In genomic region chr5:136076284-136076683, GRCm38 (mm10) we compare ENCODE assay signal across 14 mouse cellular contexts. TPM values are rescaled to one million over a fixed set of nuclear protein-coding genes. Genes with fewer than 3 reads are reported as not detected.
DNase-seq lines count a peak whose midpoint lies in the region; ATAC-seq and TF ChIP-seq lines count a peak whose summit lies in the region.
"Had no signal": no experiment of that assay in that cellular context is flagged by ENCODE, and none has a peak within 500 bp of the region (broad histone marks: within the 10 kb centered on the region; RNA-seq: fewer than 3 reads in every experiment).

No protein-coding gene starts in this region.

- H3K9me3 ChIP-seq in limb, embryonic 14.5 days (ENCODE audit: control insufficient read depth, low read length), result no peaks in the 10 kb centered on the region
- H3K9me3 ChIP-seq in limb, embryonic 10.5 days (replicated peaks), result no peaks in the 10 kb centered on the region
- H3K9me3 ChIP-seq in intestine, embryonic 16.5 days (ENCODE audit: control insufficient read depth, low read length), result no peaks in the 10 kb centered on the region
- H3K9me3 ChIP-seq: heart, embryonic 13.5 days; stomach, embryonic 15.5 days had no signal

- 0 out of 2 replicates have a peak, but pooled peaks have one; percentile 41 for ATAC-seq in limb, embryonic 14.5 days (ENCODE audit: low FRiP score, low read depth)
- peak; percentile 70 for ATAC-seq in intestine, embryonic 16.5 days
- no peak for ATAC-seq in erythroid progenitor cell, adult 5-6 weeks (replicated peaks; ENCODE audit: low FRiP score, poor library complexity, severe bottlenecking)

- no peak overlapping the region for H3K27ac ChIP-seq in limb, embryonic 14.5 days (replicated peaks; ENCODE audit: low read depth, low read length)
- no peak overlapping the region for H3K27ac ChIP-seq in limb, embryonic 10.5 days
- no peak overlapping the region for H3K27ac ChIP-seq in intestine, embryonic 16.5 days (ENCODE audit: low read length)
- H3K27ac ChIP-seq: heart, embryonic 13.5 days; stomach, embryonic 15.5 days had no signal

- TF ChIP-seq POLR2A in limb, embryonic 14.5 days (IDR thresholded peaks at IDR 0.05; ENCODE audit: borderline replicate concordance, extremely low read depth, insufficient read depth, insufficient read length), result no peak

- H3K9ac ChIP-seq in limb, embryonic 14.5 days (ENCODE audit: low read depth, low read length, severe bottlenecking), result no peak overlapping the region
- no peak overlapping the region for H3K9ac ChIP-seq in intestine, embryonic 16.5 days (ENCODE audit: low read depth, low read length)
- H3K9ac ChIP-seq: heart, embryonic 13.5 days; stomach, embryonic 15.5 days had no signal

- H3K36me3 ChIP-seq in limb, embryonic 14.5 days (ENCODE audit: control insufficient read depth, insufficient read depth, low read length), result no peaks in the 10 kb centered on the region
- H3K36me3 ChIP-seq in limb, embryonic 10.5 days, result no peaks in the 10 kb centered on the region
- no peaks in the 10 kb centered on the region for H3K36me3 ChIP-seq in intestine, embryonic 16.5 days (ENCODE audit: control insufficient read depth, insufficient read depth, low read length)
- H3K36me3 ChIP-seq: heart, embryonic 13.5 days; stomach, embryonic 15.5 days had no signal

- DNase-seq in gastrocnemius, postnatal 10 days, result peak; percentile 23
- no peak for DNase-seq in gastrocnemius, postnatal 36 days
- DNase-seq in limb, embryonic 14.5 days (ENCODE audit: low spot score), result peak; percentile 54
- no peak for DNase-seq in limb, embryonic 10.5 days (ENCODE audit: low spot score)
- DNase-seq in NIH3T3 (ENCODE audit: low read depth), result peak; percentile 57
- DNase-seq in adrenal gland, adult 18-20 months (ENCODE audit: low spot score in 2 of 2), result no peak
- DNase-seq: left cerebral cortex, postnatal 4 days; lung, postnatal 10 days had no signal

- intact Hi-C loops in gastrocnemius, postnatal 36 days (cut with DNase I), result no loop called here

- H3K27me3 ChIP-seq in limb, embryonic 14.5 days (ENCODE audit: control insufficient read depth, insufficient read depth, low read length), result no peaks in the 10 kb centered on the region
- no peaks in the 10 kb centered on the region for H3K27me3 ChIP-seq in limb, embryonic 10.5 days (ENCODE audit: low read depth, poor library complexity, severe bottlenecking)
- H3K27me3 ChIP-seq in intestine, embryonic 16.5 days (replicated peaks; ENCODE audit: control insufficient read depth, insufficient read depth, low read length), result no peaks in the 10 kb centered on the region
- H3K27me3 ChIP-seq: stomach, embryonic 15.5 days had no signal

- H3K4me2 ChIP-seq in limb, embryonic 14.5 days (replicated peaks; ENCODE audit: low read depth, low read length, severe bottlenecking), result no peak overlapping the region
- no peak overlapping the region for H3K4me2 ChIP-seq in intestine, embryonic 16.5 days (ENCODE audit: low read depth, low read length)
- H3K4me2 ChIP-seq: heart, embryonic 13.5 days; stomach, embryonic 15.5 days had no signal

- 38% methylated on average over 7 of the region's 7 CpGs for WGBS in limb, embryonic 14.5 days
- 73% methylated on average over 7 of the region's 7 CpGs for WGBS in limb, embryonic 10.5 days
- 30% methylated on average over 7 of the region's 7 CpGs for WGBS in intestine, embryonic 16.5 days

- 0 out of 2 replicates have a peak, but pooled peaks cover 6% of the 10 kb centered on the region for H3K4me1 ChIP-seq in limb, embryonic 14.5 days (ENCODE audit: control insufficient read depth, insufficient read depth, low read length)
- H3K4me1 ChIP-seq in limb, embryonic 10.5 days, result no peaks in the 10 kb centered on the region
- peaks cover 8% of the 10 kb centered on the region for H3K4me1 ChIP-seq in intestine, embryonic 16.5 days (ENCODE audit: control insufficient read depth, insufficient read depth, low read length)

- no peak overlapping the region for H3K4me3 ChIP-seq in limb, embryonic 14.5 days (replicated peaks; ENCODE audit: low read length)
- no peak overlapping the region for H3K4me3 ChIP-seq in limb, embryonic 10.5 days
- H3K4me3 ChIP-seq in intestine, embryonic 16.5 days (ENCODE audit: low read length), result no peak overlapping the region
- H3K4me3 ChIP-seq: heart, embryonic 13.5 days; stomach, embryonic 15.5 days had no signal

RNA-seq across cellular contexts. Expression of gene Rasa4, which starts 7.4 kb away (rescaled TPM):
- total RNA-seq in gastrocnemius, postnatal 10 days (2021), result 10 to 100 TPM; 12.9 to 20.5 TPM
- 10 to 100 TPM; 23.8 to 23.9 TPM for total RNA-seq in gastrocnemius, postnatal 36 days (2021)
- 29.4 and 35.0 TPM in 2 replicates for polyA plus RNA-seq in limb, embryonic 14.5 days (2012; rRNA removed)
- polyA plus RNA-seq in limb, embryonic 14.5 days (2014; fragmentation: Nextera tagmentation; extraction: Ambion mirVana), result 14.1 and 17.1 TPM in 2 replicates
- 1.1 and 2.4 TPM in 2 replicates for polyA plus RNA-seq in limb, embryonic 10.5 days (2016; fragmentation: Nextera tagmentation; extraction: Ambion mirVana)
- 16.6 and 18.5 TPM in 2 replicates for polyA plus RNA-seq in intestine, embryonic 16.5 days (2015; fragmentation: Nextera tagmentation; extraction: Ambion mirVana)
- total RNA-seq in adrenal gland, adult 18-20 months (2021), result 10 to 100 TPM; 11.9 to 14.7 TPM
- total RNA-seq in erythroid progenitor cell, adult 5-6 weeks (2015; ENCODE audit: low replicate concordance), result 2.5 and 10.5 TPM in 2 replicates
- 0.83 and 2.8 TPM in 2 replicates for total RNA-seq in erythroid progenitor cell, adult 5-6 weeks (2017; ENCODE audit: low replicate concordance)

RNA-seq across cellular contexts. Expression of gene Upk3bl, which starts 22.0 kb away (rescaled TPM):
- total RNA-seq in gastrocnemius, postnatal 10 days (2021), result not detected
- not detected for total RNA-seq in gastrocnemius, postnatal 36 days (2021)
- polyA plus RNA-seq in limb, embryonic 14.5 days (2012; rRNA removed), result 3.0 and 7.5 TPM in 2 replicates
- 11.5 and 14.1 TPM in 2 replicates for polyA plus RNA-seq in limb, embryonic 14.5 days (2014; fragmentation: Nextera tagmentation; extraction: Ambion mirVana)
- polyA plus RNA-seq in limb, embryonic 10.5 days (2016; fragmentation: Nextera tagmentation; extraction: Ambion mirVana), result 3.5 and 4.9 TPM in 2 replicates
- 0.82 and 2.3 TPM in 2 replicates for polyA plus RNA-seq in intestine, embryonic 16.5 days (2015; fragmentation: Nextera tagmentation; extraction: Ambion mirVana)
- not detected for total RNA-seq in adrenal gland, adult 18-20 months (2021)
- not detected in 2 replicates for total RNA-seq in erythroid progenitor cell, adult 5-6 weeks (2015; ENCODE audit: low replicate concordance)
- total RNA-seq in erythroid progenitor cell, adult 5-6 weeks (2017; ENCODE audit: low replicate concordance), result not detected in 2 replicates
- total RNA-seq: left cerebral cortex, postnatal 4 days had no signal

RNA-seq across cellular contexts. Expression of gene Upk3b, which starts 38.0 kb away (rescaled TPM):
- total RNA-seq in gastrocnemius, postnatal 10 days (2021), result under 1 TPM in 1 of 2 experiments, not detected in 1; 0.14 TPM
- not detected for total RNA-seq in gastrocnemius, postnatal 36 days (2021)
- 0.15 and 1.1 TPM in 2 replicates for polyA plus RNA-seq in limb, embryonic 14.5 days (2012; rRNA removed)
- 0.28 and 0.74 TPM in 2 replicates for polyA plus RNA-seq in limb, embryonic 14.5 days (2014; fragmentation: Nextera tagmentation; extraction: Ambion mirVana)
- 1.5 and 5.5 TPM in 2 replicates for polyA plus RNA-seq in limb, embryonic 10.5 days (2016; fragmentation: Nextera tagmentation; extraction: Ambion mirVana)
- polyA plus RNA-seq in intestine, embryonic 16.5 days (2015; fragmentation: Nextera tagmentation; extraction: Ambion mirVana), result 44.4 and 47.8 TPM in 2 replicates
- total RNA-seq in adrenal gland, adult 18-20 months (2021), result 10 to 100 TPM in 1 of 2 experiments, 1 to 10 TPM in 1; 7.4 to 14.0 TPM
- total RNA-seq in erythroid progenitor cell, adult 5-6 weeks (2015; ENCODE audit: low replicate concordance), result not detected in 2 replicates
- not detected in 2 replicates for total RNA-seq in erythroid progenitor cell, adult 5-6 weeks (2017; ENCODE audit: low replicate concordance)
- total RNA-seq: left cerebral cortex, postnatal 4 days had no signal
- polyA plus RNA-seq: cortical plate, adult 2 months; frontal cortex, adult 2 months had no signal

RNA-seq across cellular contexts. Expression of gene Polr2j, which starts 40.1 kb away (rescaled TPM):
- 10 to 100 TPM; 71.2 to 75.6 TPM for total RNA-seq in gastrocnemius, postnatal 10 days (2021)
- 10 to 100 TPM; 56.0 to 60.9 TPM for total RNA-seq in gastrocnemius, postnatal 36 days (2021)
- 148 and 156 TPM in 2 replicates for polyA plus RNA-seq in limb, embryonic 14.5 days (2012; rRNA removed)
- 245 and 251 TPM in 2 replicates for polyA plus RNA-seq in limb, embryonic 14.5 days (2014; fragmentation: Nextera tagmentation; extraction: Ambion mirVana)
- 283 and 310 TPM in 2 replicates for polyA plus RNA-seq in limb, embryonic 10.5 days (2016; fragmentation: Nextera tagmentation; extraction: Ambion mirVana)
- 212 and 230 TPM in 2 replicates for polyA plus RNA-seq in intestine, embryonic 16.5 days (2015; fragmentation: Nextera tagmentation; extraction: Ambion mirVana)
- total RNA-seq in adrenal gland, adult 18-20 months (2021), result 10 to 100 TPM; 70.3 to 78.0 TPM
- 34.4 and 43.2 TPM in 2 replicates for total RNA-seq in erythroid progenitor cell, adult 5-6 weeks (2015; ENCODE audit: low replicate concordance)
- 32.5 and 45.4 TPM in 2 replicates for total RNA-seq in erythroid progenitor cell, adult 5-6 weeks (2017; ENCODE audit: low replicate concordance)

RNA-seq across cellular contexts. Expression of gene Lrwd1, which starts 59.6 kb away (rescaled TPM):
- 1 to 10 TPM; 4.9 to 7.4 TPM for total RNA-seq in gastrocnemius, postnatal 10 days (2021)
- 1 to 10 TPM; 3.7 to 4.0 TPM for total RNA-seq in gastrocnemius, postnatal 36 days (2021)
- polyA plus RNA-seq in limb, embryonic 14.5 days (2012; rRNA removed), result 59.4 and 71.7 TPM in 2 replicates
- 31.1 and 33.6 TPM in 2 replicates for polyA plus RNA-seq in limb, embryonic 14.5 days (2014; fragmentation: Nextera tagmentation; extraction: Ambion mirVana)
- polyA plus RNA-seq in limb, embryonic 10.5 days (2016; fragmentation: Nextera tagmentation; extraction: Ambion mirVana), result 62.4 and 66.4 TPM in 2 replicates
- 22.3 and 22.7 TPM in 2 replicates for polyA plus RNA-seq in intestine, embryonic 16.5 days (2015; fragmentation: Nextera tagmentation; extraction: Ambion mirVana)
- 10 to 100 TPM; 11.0 to 11.4 TPM for total RNA-seq in adrenal gland, adult 18-20 months (2021)
- total RNA-seq in erythroid progenitor cell, adult 5-6 weeks (2015; ENCODE audit: low replicate concordance), result 24.1 and 31.9 TPM in 2 replicates
- total RNA-seq in erythroid progenitor cell, adult 5-6 weeks (2017; ENCODE audit: low replicate concordance), result 42.2 and 51.7 TPM in 2 replicates

Comparison
In these comparisons a context has a peak if more than half of its experiments do, and no peak if none do; other contexts are left out.
1. DNase-seq: peak in gastrocnemius, postnatal 10 days (single experiment), limb, embryonic 14.5 days (single experiment) and NIH3T3 (single experiment); none in gastrocnemius, postnatal 36 days (0 of 2), limb, embryonic 10.5 days (single experiment) and adrenal gland, adult 18-20 months (0 of 2).
2. RNA of gene Upk3b, which starts 38.0 kb away (total RNA-seq): 7.4 to 14.0 TPM in adrenal gland, adult 18-20 months; 0.14 TPM in gastrocnemius, postnatal 10 days, not detected in gastrocnemius, postnatal 36 days and not detected in erythroid progenitor cell, adult 5-6 weeks; every median in the first group is over 4 times any median in the second.